Mouse (Mus musculus) liver, embryonic 16.5 days (tissue): ENCODE measurements around the gene Epas1. TPM values are rescaled to one million over a fixed set of nuclear protein-coding genes. Genes with fewer than 3 reads are reported as not detected.

Source experiments
- ATAC-seq: fragments of 200-750 bp; cut with Nextera tagmentation; 2 replicates; pipeline ENCODE4 v1.8.0; 2017; ENCODE audit warnings: low read depth, mild to moderate bottlenecking, moderate number of reproducible peaks, moderate library complexity
- H3K27ac ChIP-seq: fragments of 300-500 bp; sonication (generic); 2 replicates; pipeline ENCODE4 v1.5.1; 2014; ENCODE audit warnings: mild to moderate bottlenecking, low read length
- H3K27me3 ChIP-seq: fragments of 300-500 bp; sonication (generic); 2 replicates; pipeline ENCODE4 v1.6.1; 2014; ENCODE audit warnings: low read depth, low read length, mixed read lengths; ENCODE audit not compliant: control insufficient read depth, insufficient read depth
- H3K36me3 ChIP-seq: fragments of 300-500 bp; sonication (generic); 2 replicates; pipeline ENCODE4 v1.6.1; 2014; ENCODE audit warnings: mild to moderate bottlenecking; ENCODE audit not compliant: control insufficient read depth, insufficient read depth
- H3K4me1 ChIP-seq: fragments of 300-500 bp; sonication (generic); 2 replicates; pipeline ENCODE4 v1.6.1; 2014; ENCODE audit warnings: low read depth, low read length, mixed read lengths; ENCODE audit not compliant: control insufficient read depth
- H3K4me2 ChIP-seq: fragments of 300-500 bp; sonication (generic); 2 replicates; pipeline ENCODE4 v1.6.1; 2014; ENCODE audit warnings: low read depth, low read length, mixed read lengths
- H3K4me3 ChIP-seq: fragments of 300-500 bp; sonication (generic); 2 replicates; pipeline ENCODE4 v1.5.1; 2014; ENCODE audit warnings: low read depth, mild to moderate bottlenecking, low read length
- H3K9ac ChIP-seq: fragments of 300-500 bp; sonication (generic); 2 replicates; pipeline ENCODE4 v1.6.1; 2014; ENCODE audit warnings: low read depth, low read length
- H3K9me3 ChIP-seq: fragments of 300-500 bp; sonication (generic); replicated peaks from 2 replicates; pipeline ENCODE4 v1.6.1; 2016; ENCODE audit warnings: low read length; ENCODE audit not compliant: control insufficient read depth
- WGBS: fragments of 180-500 bp; shearing (Covaris S2); extraction: QIAGEN DNeasy Blood & Tissue Kit; methylation state at CpG from one replicate; pipeline ENCODE4 v1.1.7; 2014; ENCODE audit not compliant: insufficient replicate concordance; 5-methylcytosine and 5-hydroxymethylcytosine counted together
- polyA plus RNA-seq: library from polyadenylated mRNA; unstranded; fragments of >200 nt; fragmentation: Nextera tagmentation; extraction: Ambion mirVana; gene quantifications from 2 replicates; pipeline ENCODE4 v1.2.1, GENCODE M21; 2015

Epas1 gene
- polyA plus RNA-seq, 1 experiment from 2014 or later = 4.0 TPM

GRCm38 (mm10) chr17:86751373-86751871 lies 2.1 kb upstream of the Epas1 start:
- 68% methylated on average over 10 of the region's 10 CpGs for WGBS

GRCm38 (mm10) chr17:86753931-86754805 lies 668 bp downstream of the Epas1 start:
- H3K9ac ChIP-seq = peak overlapping the region; percentile 47
- under 1% methylated on average over 55 of the region's 55 CpGs for WGBS
- ATAC-seq = peak; percentile 69
- H3K27me3 ChIP-seq = peaks cover 48% of the 10 kb centered on the region
- peak overlapping the region; percentile 38; the same call in 1 of the 2 replicates for H3K27ac ChIP-seq
- H3K4me3 ChIP-seq = peak overlapping the region; percentile 60
- no peaks in the 10 kb centered on the region for H3K9me3 ChIP-seq
- peak overlapping the region; percentile 59 for H3K4me2 ChIP-seq
- H3K36me3 ChIP-seq = no peaks in the 10 kb centered on the region
- peaks cover 3% of the 10 kb centered on the region for H3K4me1 ChIP-seq

More at GRCm38 (mm10) chr17:86751373-86751871, 2.1 kb upstream of the Epas1 start:
- no peaks in the 10 kb centered on the region for H3K36me3 ChIP-seq
- no peak for ATAC-seq
- H3K27ac ChIP-seq = no peak overlapping the region
- H3K4me1 ChIP-seq = no peaks in the 10 kb centered on the region; the same call in none of the 2 replicates
- peaks cover 42% of the 10 kb centered on the region for H3K27me3 ChIP-seq
- no peak overlapping the region for H3K9ac ChIP-seq
- H3K4me2 ChIP-seq = no peak overlapping the region
- H3K4me3 ChIP-seq = no peak overlapping the region
- no peaks in the 10 kb centered on the region for H3K9me3 ChIP-seq

GRCm38 (mm10) chr17:86754806-86755571 lies 1.5 kb downstream of the Epas1 start:
- no peaks in the 10 kb centered on the region for H3K9me3 ChIP-seq
- H3K36me3 ChIP-seq = no peaks in the 10 kb centered on the region
- H3K27me3 ChIP-seq = peaks cover 48% of the 10 kb centered on the region
- H3K4me3 ChIP-seq = peak overlapping the region; percentile 60
- peak overlapping the region; percentile 47 for H3K9ac ChIP-seq
- ATAC-seq = no peak
- H3K4me2 ChIP-seq = peak overlapping the region; percentile 59
- 3% methylated on average over 52 of the region's 52 CpGs for WGBS
- peaks cover 3% of the 10 kb centered on the region for H3K4me1 ChIP-seq
- H3K27ac ChIP-seq = no peak overlapping the region; the same call in 1 of the 2 replicates

GRCm38 (mm10) chr17:86755581-86756195 lies 2.2 kb downstream of the Epas1 start:
- H3K4me1 ChIP-seq = peaks cover 3% of the 10 kb centered on the region
- H3K4me2 ChIP-seq = peak overlapping the region; percentile 59
- no peak overlapping the region for H3K9ac ChIP-seq
- H3K27me3 ChIP-seq = peaks cover 48% of the 10 kb centered on the region
- 22% methylated on average over 11 of the region's 11 CpGs for WGBS
- ATAC-seq = no peak
- H3K4me3 ChIP-seq = peak overlapping the region; percentile 60
- no peaks in the 10 kb centered on the region for H3K36me3 ChIP-seq
- H3K27ac ChIP-seq = no peak overlapping the region
- no peaks in the 10 kb centered on the region for H3K9me3 ChIP-seq

GRCm38 (mm10) chr17:86757621-86758020 lies 4.1 kb downstream of the Epas1 start:
- Histone ChIP-seq H3K27ac (0 out of 2 replicates have a peak overlapping the region, but pooled peaks have one; percentile 33), H3K9ac (no peak overlapping the region), H3K9me3 (no peaks in the 10 kb centered on the region), H3K4me2 (no peak overlapping the region), H3K36me3 (no peaks in the 10 kb centered on the region), H3K4me1 (peaks cover 3% of the 10 kb centered on the region), H3K27me3 (peaks cover 44% of the 10 kb centered on the region), H3K4me3 (no peak overlapping the region)
- WGBS = 20% methylated on average over 2 of the region's 2 CpGs
- ATAC-seq = no peak

- H3K4me1 ChIP-seq = 0 out of 2 replicates have a peak, but pooled peaks cover 3% of the 10 kb centered on the region
- H3K4me2 ChIP-seq = no peak overlapping the region
- no peaks in the 10 kb centered on the region for H3K9me3 ChIP-seq
- H3K4me3 ChIP-seq = no peak overlapping the region
- H3K27ac ChIP-seq = no peak overlapping the region
- WGBS = 60% methylated on average over 5 of the region's 5 CpGs
- H3K27me3 ChIP-seq = peaks cover 3% of the 10 kb centered on the region; the same call in 1 of the 2 replicates
- ATAC-seq = no peak
- no peak overlapping the region for H3K9ac ChIP-seq
- no peaks in the 10 kb centered on the region for H3K36me3 ChIP-seq
Measured at GRCm38 (mm10) chr17:86761859-86762258, 8.4 kb downstream of the Epas1 start.

GRCm38 (mm10) chr17:86762479-86763242 lies 9.2 kb downstream of the Epas1 start:
- H3K9me3 ChIP-seq = no peaks in the 10 kb centered on the region
- 60% methylated on average over 11 of the region's 11 CpGs for WGBS
- H3K27ac ChIP-seq = no peak overlapping the region
- ATAC-seq = no peak
- no peak overlapping the region for H3K4me2 ChIP-seq
- no peaks in the 10 kb centered on the region for H3K36me3 ChIP-seq
- H3K27me3 ChIP-seq = peaks cover 3% of the 10 kb centered on the region; the same call in 1 of the 2 replicates
- no peak overlapping the region for H3K9ac ChIP-seq
- H3K4me3 ChIP-seq = no peak overlapping the region
- H3K4me1 ChIP-seq = 0 out of 2 replicates have a peak, but pooled peaks cover 3% of the 10 kb centered on the region
